25 mouse cellular contexts compared by ENCODE assay signal in the genomic region with DNA sequence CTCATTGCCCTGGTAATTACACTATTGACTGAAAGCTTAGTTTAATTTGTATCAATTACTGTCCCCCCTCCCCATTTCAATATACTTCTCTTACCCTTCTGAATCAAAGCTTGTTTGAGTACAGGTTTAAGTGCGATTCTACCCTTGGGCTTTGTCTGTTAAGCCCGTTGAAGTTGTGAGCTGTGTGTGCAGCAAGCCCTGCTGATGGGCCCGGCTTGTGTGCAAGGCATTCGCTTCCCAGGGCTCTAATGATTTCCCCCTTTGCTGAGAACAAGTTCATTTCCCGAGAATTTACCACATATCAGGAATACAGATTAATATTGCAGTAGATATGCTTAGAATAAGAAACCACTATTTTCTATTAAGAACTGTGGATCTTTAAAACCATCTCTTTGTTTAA.
"Had no signal": no experiment of that assay in that cellular context is flagged by ENCODE, and none has a peak within 500 bp of the region (broad histone marks: within the 10 kb centered on the region; RNA-seq: fewer than 3 reads in every experiment).

No protein-coding gene starts in this region.

- H3K36me3 ChIP-seq: heart, embryonic 13.5 days; heart, embryonic 15.5 days; hindbrain, embryonic 13.5 days; hindbrain, embryonic 15.5 days; kidney, embryonic 15.5 days; limb, embryonic 13.5 days; limb, embryonic 15.5 days; liver, embryonic 12.5 days had no signal

- H3K4me3 ChIP-seq: heart, embryonic 13.5 days; heart, embryonic 15.5 days; hindbrain, embryonic 13.5 days; hindbrain, embryonic 15.5 days; kidney, embryonic 15.5 days; limb, embryonic 13.5 days; limb, embryonic 15.5 days; liver, embryonic 12.5 days had no signal

- ATAC-seq: hindbrain, postnatal 0 days; intestine, embryonic 16.5 days; liver, embryonic 12.5 days had no signal

- H3K4me2 ChIP-seq: heart, embryonic 11.5 days; heart, embryonic 13.5 days; heart, embryonic 15.5 days; hindbrain, embryonic 13.5 days; hindbrain, embryonic 15.5 days; kidney, embryonic 15.5 days; limb, embryonic 13.5 days; limb, embryonic 15.5 days; liver, embryonic 12.5 days had no signal

- H3K4me1 ChIP-seq: heart, embryonic 13.5 days; heart, embryonic 15.5 days; hindbrain, embryonic 13.5 days; hindbrain, embryonic 15.5 days; kidney, embryonic 15.5 days; limb, embryonic 13.5 days; limb, embryonic 15.5 days; liver, embryonic 12.5 days had no signal

- H3K9ac ChIP-seq: heart, embryonic 13.5 days; heart, embryonic 15.5 days; hindbrain, embryonic 13.5 days; hindbrain, embryonic 15.5 days; kidney, embryonic 15.5 days; limb, embryonic 13.5 days; limb, embryonic 15.5 days; liver, embryonic 12.5 days had no signal

- H3K27me3 ChIP-seq: heart, embryonic 13.5 days; heart, embryonic 15.5 days; hindbrain, embryonic 13.5 days; hindbrain, embryonic 15.5 days; kidney, embryonic 15.5 days; limb, embryonic 13.5 days; limb, embryonic 15.5 days; liver, embryonic 12.5 days had no signal

- H3K27ac ChIP-seq: heart, embryonic 13.5 days; heart, embryonic 15.5 days; hindbrain, embryonic 13.5 days; hindbrain, embryonic 15.5 days; hindbrain, postnatal 0 days; kidney, embryonic 15.5 days; kidney, postnatal 0 days; limb, embryonic 13.5 days; limb, embryonic 15.5 days; liver, embryonic 12.5 days had no signal

- H3K9me3 ChIP-seq: heart, embryonic 15.5 days; hindbrain, embryonic 13.5 days; hindbrain, embryonic 15.5 days; kidney, embryonic 15.5 days; limb, embryonic 13.5 days; limb, embryonic 15.5 days had no signal

- DNase-seq: gastrocnemius, postnatal 14 days; gastrocnemius, postnatal 36 days; heart, adult 18-20 months; heart, postnatal 14 days; heart, postnatal 36 days; kidney, adult 11 months; kidney, adult 2 months; kidney, adult 9 months; kidney, postnatal 14 days; kidney, postnatal 36 days; layer of hippocampus, adult 9-11 months; layer of hippocampus, postnatal 36 days; left cerebral cortex, postnatal 4 days had no signal
